Mouse (Mus musculus) limb, embryonic 10.5 days (tissue): ENCODE data around the gene Celf5. TPM values are rescaled to one million over a fixed set of nuclear protein-coding genes. Genes with fewer than 3 reads are reported as not detected.

Experiments used
- microRNA-seq: library from miRNA; unstranded; fragments of <30 nt; microRNA quantifications from one replicate; pipeline ENCODE4, GENCODE M21; 2017
- polyA plus RNA-seq: library from polyadenylated mRNA; unstranded; fragments of >200 nt; fragmentation: Nextera tagmentation; extraction: Ambion mirVana; gene quantifications from 2 replicates; pipeline ENCODE4 v1.2.1, GENCODE M21; 2016

Gene Celf5
- polyA plus RNA-seq, 1 experiment from 2014 or later, result 0.48 TPM

Small RNA genes within 50 kb of the gene (microRNA-seq; reads per million reads assigned to microRNA genes)
- gene Gm25595 (not detected), gene Mir1191b (1.2 reads per million)

Other genes starting within 250 kb of the Celf5 start
- gene Zfr2, start 249.6 kb downstream of the Celf5 start, polyA plus RNA-seq, result 2.0 and 5.0 TPM in 2 replicates
- gene Matk, start 229.8 kb downstream of the Celf5 start, polyA plus RNA-seq, result 2.1 and 3.0 TPM in 2 replicates
- gene Mrpl54, start 215.8 kb downstream of the Celf5 start, polyA plus RNA-seq, result 234 and 258 TPM in 2 replicates
- gene Apba3, start 215.7 kb downstream of the Celf5 start, polyA plus RNA-seq, result 56.5 and 57.6 TPM in 2 replicates
- gene Tjp3, start 191.1 kb downstream of the Celf5 start, polyA plus RNA-seq, result 4.7 and 5.1 TPM in 2 replicates
- 67.0 and 71.3 TPM in 2 replicates for gene Pip5k1c, start 189.7 kb downstream of the Celf5 start, polyA plus RNA-seq
- gene Cactin, start 161.6 kb downstream of the Celf5 start, polyA plus RNA-seq, result 62.5 and 67.7 TPM in 2 replicates
- 3.2 and 3.6 TPM in 2 replicates for gene Tbxa2r, start 154.0 kb downstream of the Celf5 start, polyA plus RNA-seq
- 0.09 TPM in 1 of 2 replicates, not detected in the other for gene Gipc3, start 139.4 kb downstream of the Celf5 start, polyA plus RNA-seq
- 99.6 and 114 TPM in 2 replicates for gene Hmg20b, start 132.2 kb downstream of the Celf5 start, polyA plus RNA-seq
- gene Mfsd12, start 125.2 kb downstream of the Celf5 start, polyA plus RNA-seq, result 7.6 and 8.8 TPM in 2 replicates
- 0.24 and 0.38 TPM in 2 replicates for gene 4930404N11Rik, start 116.9 kb downstream of the Celf5 start, polyA plus RNA-seq
- 134 and 148 TPM in 2 replicates for gene Fzr1, start 104.2 kb downstream of the Celf5 start, polyA plus RNA-seq
- gene Dohh, start 98.3 kb downstream of the Celf5 start, polyA plus RNA-seq, result 101 and 115 TPM in 2 replicates
- gene Gm48551, start 98.2 kb downstream of the Celf5 start, polyA plus RNA-seq, result 3.8 and 4.2 TPM in 2 replicates
- 1.4 and 1.5 TPM in 2 replicates for gene Gm48552, start 93.7 kb downstream of the Celf5 start, polyA plus RNA-seq
- 1.9 and 2.9 TPM in 2 replicates for gene Smim24, start 89.7 kb downstream of the Celf5 start, polyA plus RNA-seq
- 9.3 and 19.8 TPM in 2 replicates for gene Nfic, start 27.1 kb downstream of the Celf5 start, polyA plus RNA-seq
- gene Ncln, start 13.7 kb upstream of the Celf5 start, polyA plus RNA-seq, result 100 and 102 TPM in 2 replicates
- 0.34 and 0.39 TPM in 2 replicates for gene S1pr4, start 17.4 kb upstream of the Celf5 start, polyA plus RNA-seq
- 0.80 and 2.0 TPM in 2 replicates for gene Gna15, start 41.5 kb upstream of the Celf5 start, polyA plus RNA-seq
- gene Gna11, start 62.5 kb upstream of the Celf5 start, polyA plus RNA-seq, result 88.5 and 91.5 TPM in 2 replicates
- gene Aes, start 76.8 kb upstream of the Celf5 start, polyA plus RNA-seq, result 337 and 432 TPM in 2 replicates
- gene Tle2, start 91.9 kb upstream of the Celf5 start, polyA plus RNA-seq, result 17.1 and 28.2 TPM in 2 replicates
- 12.6 and 15.5 TPM in 2 replicates for gene Tle6, start 118.4 kb upstream of the Celf5 start, polyA plus RNA-seq
- gene BC025920, start 123.6 kb upstream of the Celf5 start, polyA plus RNA-seq, result 1.4 TPM in 2 replicates
- gene Sirt6, start 145.1 kb upstream of the Celf5 start, polyA plus RNA-seq, result 53.3 and 58.5 TPM in 2 replicates
- 8.0 and 8.6 TPM in 2 replicates for gene Ankrd24, start 145.8 kb upstream of the Celf5 start, polyA plus RNA-seq
- gene Gm10778, start 166.3 kb upstream of the Celf5 start, polyA plus RNA-seq, result 4.2 and 5.1 TPM in 2 replicates
- 11.7 and 14.2 TPM in 2 replicates for gene Zfp433, start 222.1 kb upstream of the Celf5 start, polyA plus RNA-seq